Mouse (Mus musculus): ENCODE measurements around the gene Pdzk1ip1.
A peak's percentile ranks its signal among the peaks of the same experiment; 100 is the strongest.

Pdzk1ip1 gene

GRCm38 (mm10) chr4:115121608-115122007, 33.1 kb downstream of the Pdzk1ip1 start:
- DNase-seq (ENCODE audit: low read depth, low spot score), result no peak

- DNase-seq (ENCODE audit: low read depth, low spot score), result no peak
Observed at GRCm38 (mm10) chr4:115123507-115123906, 35.0 kb downstream of the Pdzk1ip1 start.

- peak; percentile 19 for DNase-seq (ENCODE audit: low read depth, low spot score)
Observed at GRCm38 (mm10) chr4:115124713-115125112, 36.2 kb downstream of the Pdzk1ip1 start.

GRCm38 (mm10) chr4:115133085-115133484, 44.6 kb downstream of the Pdzk1ip1 start:
- DNase-seq (ENCODE audit: low read depth, low spot score), result no peak

DNA sequence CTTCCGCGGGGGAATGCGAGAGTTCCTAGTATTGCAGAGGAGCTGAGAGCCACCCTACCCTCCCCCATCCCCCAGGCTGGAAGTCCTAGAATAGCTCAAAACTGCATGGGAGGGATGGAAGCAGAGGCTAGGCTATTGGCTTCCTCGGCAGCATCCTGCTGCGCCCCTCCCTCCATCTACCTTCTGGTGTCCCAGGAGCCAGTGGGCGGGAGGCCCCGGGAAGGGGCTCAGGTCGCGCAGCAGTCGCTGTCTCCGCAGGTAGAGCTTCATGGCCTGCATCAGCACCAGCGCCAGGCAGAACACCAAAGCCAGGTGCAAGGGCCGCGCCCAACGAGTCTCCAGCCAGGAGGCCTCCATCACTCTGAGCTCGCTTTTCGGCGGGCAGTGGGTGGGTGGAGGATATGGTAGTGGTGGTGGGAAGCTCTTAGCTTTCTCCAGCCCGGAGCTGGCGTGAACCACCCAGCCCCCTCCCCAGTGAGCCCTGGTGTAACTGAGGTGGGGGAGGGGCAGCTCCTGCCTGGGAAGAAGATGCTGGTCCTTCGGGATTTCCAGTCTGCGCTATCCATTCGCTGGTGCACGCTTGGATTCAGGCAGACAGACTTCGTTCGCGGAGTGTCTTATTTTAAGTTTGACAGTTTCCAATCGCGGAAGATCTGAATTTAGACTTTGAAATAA, 45.2 kb downstream of the Pdzk1ip1 start, which contains the start of gene Cyp4x1:
Gene Cyp4x1, minus strand, starts transcription at position 661 of the 675 bp plus-strand sequence.
- DNase-seq (ENCODE audit: low read depth, low spot score), result peak; percentile 50

DNA sequence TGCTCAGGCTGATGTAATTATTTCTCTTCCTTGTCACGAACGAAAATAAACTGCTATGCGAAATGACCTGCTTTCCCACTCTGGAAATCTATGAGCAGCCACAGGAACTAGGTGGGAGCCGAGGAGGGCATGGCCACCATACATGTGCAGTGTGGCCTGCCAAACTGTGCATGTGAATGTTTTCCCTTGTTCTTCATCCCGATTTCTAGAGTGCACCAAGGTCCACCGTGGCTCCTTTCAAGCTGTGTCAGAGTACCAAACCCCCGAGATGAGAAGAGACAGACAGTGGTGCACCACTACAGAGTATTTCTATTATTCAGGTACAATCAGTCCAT, 45.8 kb downstream of the Pdzk1ip1 start:
- DNase-seq (ENCODE audit: low read depth, low spot score), result no peak

All from R1 (cell line).